Mouse (Mus musculus): ENCODE results near the gene Rxra.

DNA sequence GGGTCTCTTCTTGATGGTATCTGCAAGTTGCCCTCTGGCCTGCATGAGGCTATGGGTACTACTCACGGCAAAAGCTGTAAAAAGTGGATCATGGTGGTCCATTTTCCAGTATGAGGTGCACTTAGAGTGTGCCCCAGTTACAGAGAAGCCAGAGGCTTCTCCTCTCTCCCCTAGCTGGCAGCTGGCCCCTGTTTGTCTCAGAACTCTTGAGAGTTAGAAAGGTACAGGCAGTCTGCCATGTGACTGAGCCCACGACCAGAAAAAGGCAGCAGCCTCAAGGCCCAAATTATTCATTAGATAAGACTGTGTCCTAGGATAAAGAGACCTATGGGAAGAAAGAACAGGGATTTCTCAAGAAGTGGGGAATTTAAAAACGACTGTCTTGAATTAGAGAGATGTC, 30.8 kb upstream of the Rxra start:
- TF ChIP-seq CTCF (IDR thresholded peaks at IDR 0.05; ENCODE audit: control insufficient read depth, insufficient read depth, insufficient read length) (no peak), USF1 (IDR thresholded peaks at IDR 0.05; ENCODE audit: low read depth) (no peak), MAX (IDR thresholded peaks at IDR 0.05) (no peak), MYOG (IDR thresholded peaks at IDR 0.05; ENCODE audit: control insufficient read depth, extremely low read depth, insufficient read length) (no peak), CEBPB (IDR thresholded peaks at IDR 0.05; ENCODE audit: low read depth) (no peak)

All from C2C12 (cell line).